Mouse (Mus musculus): ENCODE data around the gene Vamp9.

DNA sequence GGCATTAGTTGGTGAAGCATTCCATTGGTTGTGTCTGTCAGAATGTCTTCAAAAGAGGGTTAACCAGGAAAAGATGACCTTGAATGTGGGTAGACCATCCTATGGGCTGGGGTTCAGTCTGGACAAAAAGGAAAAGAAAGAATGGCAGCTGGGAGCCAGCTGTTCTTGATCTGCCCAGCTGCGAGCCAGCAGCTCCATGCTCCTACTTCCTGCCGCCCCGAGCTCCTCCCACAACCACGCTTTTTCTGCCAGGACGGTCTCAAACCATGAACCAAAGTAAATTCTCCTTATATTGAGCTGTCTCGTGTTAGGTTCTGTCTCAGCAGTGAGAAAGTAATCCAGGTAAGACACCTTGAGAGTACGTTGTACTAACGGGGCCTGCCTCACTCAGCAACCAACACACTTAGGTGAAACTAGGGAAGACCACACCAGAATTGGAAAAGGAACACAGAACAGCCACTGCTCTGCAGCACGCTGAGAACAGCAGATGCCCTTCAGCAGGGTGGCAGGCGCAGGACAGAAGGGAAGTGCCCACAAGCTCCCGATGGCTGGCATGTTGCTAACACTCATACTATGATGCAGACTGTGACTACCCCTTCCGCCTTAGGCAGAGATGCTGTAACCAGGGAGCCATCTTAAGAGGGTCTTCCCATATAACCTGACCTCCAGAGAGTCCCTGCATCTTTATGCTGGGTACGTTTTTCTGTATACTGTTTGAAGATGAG lies 42.2 kb upstream of the Vamp9 start:
- no peak for TF ChIP-seq POLR2A (IDR thresholded peaks at IDR 0.05; ENCODE audit: control insufficient read depth, low read depth, low read length)
- no peak for TF ChIP-seq CTCF (IDR thresholded peaks at IDR 0.05; ENCODE audit: control insufficient read depth, insufficient read depth, insufficient replicate concordance, low read depth, low read length)

Data from testis, adult 2 months (tissue).